Mouse (Mus musculus) adrenal gland, postnatal 10 days (tissue): ENCODE data around the gene Ky. TPM values are rescaled to one million over a fixed set of nuclear protein-coding genes. Genes with fewer than 3 reads are reported as not detected.

Source experiments
- DNase-seq: peaks from one replicate; pipeline ENCODE4 v3.0.0; 2021; ENCODE audit warnings: mixed read lengths
- total RNA-seq, 2 experiments: library from RNA; stranded (reverse); gene quantifications; 2 replicates each; pipeline ENCODE4 v1.2.3; 2021

Gene Ky
- total RNA-seq, 2 experiments from 2014 or later = 1.3 to 6.9 TPM

DNA sequence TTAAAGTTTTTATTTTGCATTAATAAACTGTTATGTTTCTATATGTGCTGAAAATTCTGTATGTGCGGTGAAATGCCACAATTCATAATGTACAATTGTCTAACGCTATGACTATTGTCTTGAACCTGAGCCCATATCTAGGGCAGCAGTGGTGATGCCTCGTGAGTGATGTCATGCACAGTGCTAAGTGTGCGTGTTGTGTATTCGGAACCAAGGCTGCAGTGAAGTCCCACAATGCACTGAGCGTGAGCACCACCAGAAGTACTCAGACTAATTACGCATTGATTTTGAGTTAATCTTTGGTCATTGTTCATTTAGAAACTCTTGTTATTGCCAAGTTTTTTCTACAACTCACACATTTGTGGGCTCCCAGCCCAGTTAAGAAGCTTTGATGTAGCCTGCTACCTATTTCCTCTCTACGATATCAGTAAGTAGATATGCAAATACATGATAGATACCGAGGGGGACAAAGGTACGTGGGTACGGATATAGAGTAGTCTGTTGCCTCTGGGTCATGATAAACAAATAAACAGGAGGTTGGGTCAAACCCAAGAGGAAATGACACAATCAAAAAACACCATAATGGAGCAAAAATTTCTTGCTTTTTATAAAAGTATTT lies 3.4 kb upstream of the Ky start:
- DNase-seq = no peak

DNA sequence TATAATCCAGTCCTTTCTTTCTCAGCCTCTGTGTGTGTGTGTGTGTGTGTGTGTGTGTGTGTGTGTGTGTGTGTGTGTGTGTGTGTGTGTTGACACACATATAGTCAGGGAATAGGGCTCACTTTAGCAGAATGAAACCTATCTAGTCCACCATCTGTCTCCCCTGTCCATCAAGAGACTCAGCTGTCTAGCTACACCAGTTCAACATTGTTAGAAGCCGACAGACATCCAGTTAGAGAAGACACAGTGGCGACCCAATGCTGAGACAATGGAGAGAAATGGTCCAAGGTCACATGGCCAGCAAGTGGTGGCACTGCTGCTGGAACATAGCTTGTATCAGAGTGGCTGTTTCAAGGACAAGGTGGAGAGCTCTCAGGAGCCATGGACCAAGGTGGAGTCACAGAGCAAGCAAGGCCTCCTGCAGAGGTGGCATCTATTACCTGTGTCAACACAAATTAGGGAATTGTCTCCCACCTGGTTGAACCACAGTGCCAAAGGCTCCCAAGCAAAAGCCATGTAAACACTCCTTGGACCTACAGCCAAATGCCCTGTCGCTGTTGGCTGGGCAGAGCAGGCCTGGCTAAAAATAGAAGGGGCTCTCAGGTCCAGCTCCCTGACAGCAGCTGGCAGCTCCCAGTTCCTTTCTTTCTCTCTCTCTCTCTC lies 703 bp upstream of the Ky start:
- DNase-seq = no peak

DNA sequence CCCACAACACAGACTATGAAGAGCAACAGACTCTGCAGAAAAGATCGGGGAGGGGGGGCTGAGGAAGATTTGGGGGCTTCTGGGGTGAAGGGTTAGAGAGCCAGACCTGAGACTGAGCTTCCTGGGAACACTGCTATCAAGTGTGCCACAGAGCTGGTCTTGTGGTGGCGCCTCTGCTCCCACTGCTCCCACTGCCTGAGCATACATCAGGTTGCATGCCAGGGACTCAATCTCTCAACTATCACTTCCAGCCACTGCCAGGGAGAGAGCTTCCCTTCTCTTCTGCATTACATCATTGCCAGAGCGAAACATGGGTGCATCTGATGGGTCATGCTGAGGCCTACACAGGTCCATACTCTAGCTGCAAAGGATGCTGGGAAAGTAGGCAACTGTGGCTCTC lies 2.8 kb downstream of the Ky start:
- no peak for DNase-seq

DNA sequence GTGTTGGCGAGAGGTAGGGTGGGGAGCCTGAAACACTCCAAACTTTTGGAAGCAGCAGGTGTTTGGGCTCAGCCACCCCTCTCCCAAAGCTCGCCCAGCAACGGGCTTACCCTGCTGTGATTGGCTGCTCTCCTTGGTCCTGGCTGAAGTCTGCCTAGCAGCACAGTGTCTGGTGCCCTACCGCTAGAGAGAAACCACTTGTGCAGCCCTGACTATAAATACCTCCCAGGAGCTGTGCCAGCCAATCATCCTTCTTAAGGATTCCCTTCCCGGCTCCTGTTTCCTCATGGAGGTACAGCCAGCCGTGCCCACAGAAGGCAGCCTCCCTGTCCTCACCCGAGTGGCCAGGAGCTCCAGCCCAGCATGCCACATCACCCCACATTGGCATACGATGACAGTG lies 5.9 kb downstream of the Ky start:
- DNase-seq = peak; percentile 24

DNA sequence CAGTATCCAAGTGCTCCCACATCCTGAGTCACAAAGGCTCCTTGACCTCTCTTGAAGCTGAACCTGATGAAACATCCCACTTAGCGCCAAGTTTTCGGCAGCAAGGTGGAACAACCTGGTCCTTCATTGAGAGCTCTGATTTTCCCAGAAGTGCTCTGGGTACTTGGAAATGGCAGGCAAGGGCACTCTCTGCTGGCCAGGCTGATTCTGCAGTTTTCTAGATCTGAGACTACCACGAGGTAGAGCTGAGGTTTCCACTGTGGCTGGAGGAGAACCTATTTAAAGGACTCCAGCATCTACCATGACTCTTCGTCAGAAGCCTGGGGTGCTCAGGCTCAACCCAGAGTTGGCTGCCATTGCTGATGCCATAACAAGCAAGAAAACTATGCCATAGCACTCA lies 8.0 kb downstream of the Ky start:
- no peak for DNase-seq

DNA sequence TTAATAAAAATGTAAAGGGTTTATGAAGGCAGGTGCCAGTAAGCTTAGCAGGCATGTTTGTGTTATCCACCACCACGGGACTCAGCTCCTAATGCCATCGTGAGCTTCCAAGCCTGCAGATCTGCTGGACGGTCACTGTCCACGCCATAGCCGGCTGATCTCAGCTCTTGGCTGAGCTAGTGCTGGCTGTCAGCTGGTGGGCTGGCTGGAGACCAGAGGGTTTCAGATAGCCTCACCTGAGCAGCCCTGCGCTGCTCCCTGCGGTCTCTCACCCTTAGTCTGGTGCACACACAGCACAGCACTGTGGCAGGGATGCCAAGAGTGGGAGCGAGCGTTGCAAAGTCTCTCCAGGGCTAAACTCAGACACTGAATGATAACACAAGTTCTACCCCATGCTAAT lies 12.9 kb downstream of the Ky start:
- no peak for DNase-seq

DNA sequence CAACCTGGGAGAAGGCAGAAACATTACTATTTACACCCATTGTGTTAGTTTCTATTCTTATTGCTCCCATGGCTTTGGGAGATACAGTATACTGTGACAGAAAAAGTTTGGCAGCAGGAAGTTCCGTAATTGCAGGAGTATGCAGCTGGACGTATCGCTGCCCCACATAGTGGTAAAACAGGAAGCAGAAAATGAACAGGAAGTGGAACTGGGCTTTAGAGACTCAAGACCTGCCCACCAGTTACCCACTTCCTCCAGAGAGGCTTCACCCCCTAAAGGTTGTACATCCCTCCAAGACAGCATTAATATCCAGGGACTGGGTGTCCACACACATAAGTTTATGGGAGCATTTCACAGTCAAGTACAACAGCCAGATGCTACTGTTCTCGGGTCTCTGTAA lies 15.8 kb downstream of the Ky start:
- no peak for DNase-seq

DNA sequence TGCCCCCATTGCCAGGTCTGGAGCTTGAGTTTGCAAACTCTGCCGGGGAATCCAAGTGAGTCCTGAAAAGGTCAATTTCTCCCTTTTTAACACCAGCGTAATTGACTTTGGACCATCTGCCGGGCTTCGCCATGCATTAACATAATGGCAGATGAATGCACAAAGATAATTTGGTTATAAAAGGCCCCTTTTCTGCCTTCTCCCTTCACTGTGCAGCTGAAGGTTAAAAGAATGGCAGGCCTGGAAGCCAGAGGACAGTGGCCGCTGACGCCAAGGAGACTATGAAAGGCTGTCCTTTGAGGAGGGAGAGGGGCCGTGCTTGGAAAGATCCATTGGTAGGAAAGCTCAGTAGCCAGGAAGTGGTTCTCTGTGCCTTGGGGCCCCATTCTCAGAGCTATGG lies 22.6 kb downstream of the Ky start:
- DNase-seq = no peak

DNA sequence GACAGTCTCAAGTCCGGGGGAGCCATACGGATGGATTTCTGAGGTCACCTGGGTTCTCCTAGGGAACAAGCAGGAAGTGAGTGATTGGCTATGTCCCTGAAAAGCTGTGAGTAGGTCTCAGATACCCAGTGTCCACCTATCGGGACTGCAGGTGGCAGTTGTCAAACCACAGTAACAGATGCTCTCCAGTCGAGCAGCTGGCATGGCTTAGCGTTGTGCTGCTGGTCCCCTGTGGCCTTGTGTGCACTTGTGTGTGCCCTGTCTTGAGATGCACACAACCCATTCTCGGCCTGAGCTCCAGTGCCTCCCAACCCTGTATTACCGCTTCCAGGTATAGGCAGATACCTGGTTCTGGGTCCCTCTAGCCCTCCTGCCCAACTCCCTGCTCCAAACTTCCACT lies 23.0 kb downstream of the Ky start:
- DNase-seq = no peak

DNA sequence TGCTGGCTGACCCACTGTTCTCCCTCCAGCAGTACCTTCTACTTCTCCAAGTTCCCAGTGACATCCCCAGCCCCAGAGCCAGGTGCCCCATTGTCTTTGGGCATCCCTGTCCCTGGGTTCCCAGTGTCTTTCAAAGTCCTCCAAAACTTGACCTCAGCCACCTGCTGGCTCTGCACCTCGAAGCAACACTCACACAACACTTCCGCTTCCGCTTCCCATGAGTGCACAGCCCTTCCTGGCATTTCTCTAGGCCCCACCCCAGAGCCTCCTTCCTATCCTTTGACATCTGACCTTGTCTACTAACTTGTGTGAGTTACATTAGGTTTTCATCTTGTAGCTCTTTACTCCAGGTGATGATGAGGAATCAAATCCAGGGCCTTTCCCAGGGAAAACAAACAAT lies 23.5 kb downstream of the Ky start:
- DNase-seq = no peak

DNA sequence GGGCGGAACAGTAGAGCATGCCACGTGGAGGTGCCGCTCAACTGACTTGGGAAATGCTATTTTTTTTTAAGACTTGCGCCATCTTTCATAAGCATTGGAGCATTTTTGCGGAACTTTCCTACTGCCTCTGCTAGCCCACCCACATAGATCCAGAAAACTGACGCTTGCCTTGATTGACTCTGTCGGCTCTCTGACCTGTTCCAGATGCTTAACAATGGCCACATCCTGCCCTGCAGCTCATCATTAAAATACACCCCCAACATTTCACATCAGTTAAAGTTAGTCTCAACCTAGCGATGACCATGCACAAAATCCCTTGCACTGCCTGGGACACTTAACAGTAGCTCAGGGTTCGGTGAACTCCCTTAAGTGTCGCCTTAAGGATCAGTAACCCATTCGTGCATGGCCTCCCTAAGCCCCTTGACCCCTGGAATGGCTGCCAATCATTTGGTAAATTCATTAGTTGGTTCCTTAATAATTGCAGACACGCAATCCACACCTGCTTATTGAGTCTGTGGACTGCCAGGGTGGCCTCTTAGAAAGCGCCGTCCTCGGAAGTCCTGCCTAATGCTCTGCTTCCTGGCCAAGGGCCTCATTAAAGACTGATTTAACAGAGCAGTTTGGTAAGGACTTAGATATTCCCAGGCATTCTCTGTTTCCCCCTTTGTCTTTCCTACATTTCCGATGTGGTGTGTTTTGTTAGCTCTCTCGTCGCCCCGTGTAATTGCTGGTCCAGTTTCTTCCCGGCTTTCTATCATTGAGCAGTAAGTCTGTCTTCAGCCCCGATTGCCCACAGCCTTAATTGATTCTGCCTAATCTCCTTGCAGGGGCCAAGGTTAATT lies 25.7 kb downstream of the Ky start:
- no peak for DNase-seq

DNA sequence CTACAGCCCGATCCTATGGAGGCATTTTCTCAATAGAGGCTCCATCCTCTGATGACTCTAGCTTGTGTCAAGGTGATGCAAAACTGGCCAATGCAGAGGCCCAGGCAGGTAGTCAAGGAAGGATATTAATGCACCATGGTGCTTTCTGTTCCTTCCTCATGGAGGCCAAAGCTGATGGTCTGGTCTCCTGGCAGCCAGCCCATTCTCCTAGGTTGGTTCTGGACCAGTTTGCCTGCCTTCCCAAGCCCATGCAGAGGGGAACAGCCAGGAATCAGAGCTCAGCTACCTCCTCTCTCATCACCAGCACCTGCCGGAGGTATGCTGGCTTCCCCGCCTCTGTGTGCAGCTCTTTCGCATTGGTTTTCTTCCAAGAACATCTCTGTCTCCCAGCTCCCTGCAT lies 31.4 kb downstream of the Ky start:
- no peak for DNase-seq

DNA sequence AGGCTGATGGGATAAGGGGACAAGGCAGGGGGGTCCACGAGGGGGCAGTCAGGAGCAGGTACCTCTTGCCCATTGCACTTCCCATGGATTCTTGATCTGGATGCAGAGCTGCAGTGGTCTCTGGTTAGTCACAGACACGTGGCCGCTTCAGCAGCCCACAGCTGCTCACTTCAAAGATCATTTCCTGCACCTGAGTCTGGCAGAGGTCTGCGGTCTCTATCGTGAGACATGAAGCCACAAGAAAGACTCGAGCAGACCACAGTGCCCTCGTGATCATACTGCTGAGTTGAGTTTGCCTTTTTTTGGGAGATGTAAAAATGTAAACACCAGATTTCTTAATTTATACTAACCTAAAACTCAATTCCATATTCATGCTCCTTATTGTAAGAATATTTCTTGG lies 34.1 kb downstream of the Ky start:
- no peak for DNase-seq

DNA sequence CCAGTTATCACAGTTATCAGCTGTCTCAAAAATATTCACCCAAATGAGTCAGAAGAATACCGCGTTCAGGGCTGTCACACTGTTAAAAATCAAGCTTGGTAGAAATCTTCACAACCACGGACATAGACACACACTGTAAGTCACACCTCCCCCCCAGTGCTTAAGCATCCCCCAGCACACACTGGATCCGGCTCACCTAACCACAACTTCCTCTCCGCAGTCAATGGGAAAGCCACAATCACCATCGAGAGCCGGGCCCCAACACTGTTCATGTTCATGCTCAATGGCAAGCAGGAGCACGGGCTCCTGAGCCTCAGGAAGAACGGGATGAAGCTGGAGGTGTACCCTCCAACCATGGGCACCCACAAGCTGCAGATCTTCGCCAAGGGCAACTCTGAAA lies 36.1 kb downstream of the Ky start:
- no peak for DNase-seq

DNA sequence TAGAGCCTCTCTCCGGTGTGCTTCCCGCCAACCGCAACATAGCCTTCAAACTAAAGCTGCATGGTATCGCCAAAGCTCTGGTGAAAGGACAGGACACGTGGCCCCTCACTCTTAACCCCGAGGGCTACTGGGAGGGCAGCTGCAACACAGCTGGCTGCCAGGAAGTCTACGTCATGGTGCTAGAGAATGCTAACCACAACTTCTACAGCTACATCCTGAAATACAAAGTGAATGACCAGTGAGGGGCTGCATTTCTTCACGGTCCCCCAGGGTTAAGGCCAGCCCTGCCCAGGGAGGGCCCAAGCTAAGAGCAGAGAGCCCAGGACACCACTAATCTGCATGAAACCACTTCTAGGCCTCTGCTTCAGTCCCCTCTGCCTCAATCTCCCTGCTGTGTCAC lies 37.0 kb downstream of the Ky start:
- no peak for DNase-seq

DNA sequence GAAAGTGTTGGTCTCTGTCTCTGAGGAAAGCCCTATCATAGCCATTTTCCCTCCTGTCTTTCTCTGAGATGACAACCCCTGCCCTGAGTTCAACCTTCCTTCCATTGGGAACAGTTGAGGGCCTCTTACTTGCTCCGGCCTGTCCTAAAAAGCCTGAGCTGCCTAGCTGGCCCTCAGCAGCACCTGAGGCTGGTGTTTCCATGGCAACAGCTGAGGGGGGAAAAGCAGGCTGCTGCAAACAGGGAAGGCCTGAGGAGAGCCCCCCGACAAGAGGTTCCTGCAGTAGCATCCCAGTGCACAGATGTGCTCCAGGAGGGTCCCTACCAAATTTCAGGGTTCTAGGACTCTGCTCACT lies 38.2 kb downstream of the Ky start:
- DNase-seq = no peak

DNA sequence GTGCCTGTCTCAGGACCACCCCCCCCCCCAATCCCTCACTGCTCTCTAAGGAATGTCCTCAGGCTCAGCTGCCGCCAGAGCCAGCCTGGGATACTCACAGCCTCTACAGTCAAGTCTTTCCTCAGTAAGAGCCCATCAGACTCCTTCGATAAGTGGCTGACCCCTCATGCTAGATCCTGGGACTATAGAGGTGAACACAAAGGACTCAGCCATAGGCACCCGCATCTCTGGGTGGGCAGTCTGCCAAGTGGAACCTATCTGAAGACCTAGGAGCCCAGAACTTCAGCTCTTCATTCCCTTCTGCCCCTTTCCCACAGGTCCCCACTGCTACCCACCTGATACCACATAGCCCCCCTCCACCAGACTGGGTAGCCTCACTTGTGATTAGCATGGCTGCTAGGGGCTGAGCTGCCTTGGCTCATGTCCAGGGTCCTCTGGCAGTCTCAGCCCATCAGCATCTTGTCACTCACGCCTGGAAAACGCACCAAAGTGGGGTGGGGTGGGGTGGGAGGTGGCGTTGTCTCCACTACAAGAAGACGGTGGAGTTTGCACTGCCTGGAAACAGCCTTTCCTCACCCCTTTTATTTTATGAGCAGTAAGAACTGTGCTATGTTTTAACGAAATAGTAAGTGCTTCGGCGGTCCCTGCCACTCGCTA lies 38.7 kb downstream of the Ky start:
- DNase-seq = no peak

DNA sequence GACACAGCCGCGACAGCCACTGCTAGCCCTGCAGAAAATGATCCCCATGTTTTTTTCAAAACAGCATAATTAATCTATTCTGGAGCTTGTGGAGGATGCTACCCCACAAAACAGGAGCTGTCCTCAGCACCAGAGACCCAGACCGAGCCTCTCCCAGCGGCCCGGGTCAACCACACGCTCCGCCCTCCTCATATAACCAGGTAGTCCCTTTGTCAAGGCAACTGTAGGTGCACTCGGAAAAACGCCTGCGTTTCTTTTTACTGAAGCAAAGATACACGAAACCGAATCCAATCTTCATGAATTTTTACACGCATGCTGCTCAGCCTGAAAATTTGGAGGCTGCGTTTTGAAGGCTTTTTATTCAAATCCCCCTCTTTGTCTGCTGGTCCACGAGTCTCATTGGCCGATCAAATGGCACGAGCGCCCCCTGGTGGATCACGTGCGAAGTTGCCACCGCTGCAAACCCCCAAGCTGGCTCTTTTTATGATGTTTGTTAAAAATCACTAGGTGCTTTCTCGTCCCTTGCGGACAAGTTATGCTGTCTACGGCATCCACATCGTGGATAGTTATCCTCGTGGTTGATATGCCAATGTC lies 39.3 kb downstream of the Ky start:
- DNase-seq = peak; percentile 90

DNA sequence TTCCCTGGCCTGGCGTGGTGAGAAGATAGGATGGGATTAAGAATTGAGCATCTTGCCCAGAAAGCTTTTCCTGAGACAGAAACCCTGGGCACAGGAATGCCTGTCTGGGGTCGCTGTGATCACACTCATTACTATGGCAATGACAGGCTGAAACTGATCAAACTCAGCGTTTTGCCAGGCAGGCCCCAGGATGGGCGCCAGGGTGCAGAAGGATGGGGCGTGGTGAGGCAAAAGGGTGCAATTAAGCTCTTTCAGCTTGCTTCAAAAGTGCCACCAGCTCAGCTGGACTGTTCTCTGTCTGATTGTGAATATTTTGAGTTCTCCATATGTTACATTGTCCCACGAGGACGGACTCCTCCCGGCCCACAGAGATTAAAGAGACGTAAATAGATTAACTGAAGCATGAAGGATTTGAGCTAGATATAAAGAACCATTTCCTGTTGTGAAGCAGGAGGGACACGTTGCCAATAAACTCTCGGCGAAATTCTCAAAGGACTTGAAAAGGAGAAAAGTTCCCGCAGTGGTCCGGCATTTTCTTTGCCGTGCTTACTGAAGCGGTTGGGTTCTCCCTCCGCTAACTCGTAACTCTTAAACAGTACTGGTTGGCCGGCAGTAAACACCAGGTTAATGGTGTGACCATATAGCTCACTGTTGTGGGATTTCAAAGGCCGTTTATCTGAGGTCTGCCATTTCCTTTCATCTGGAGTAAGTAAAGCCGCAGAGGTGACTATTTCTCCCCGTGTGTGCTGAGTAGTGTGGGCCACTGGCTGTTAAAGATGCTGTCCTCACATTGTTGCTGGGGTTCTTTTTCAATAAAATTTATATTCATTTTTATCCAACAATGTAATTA lies 40.1 kb downstream of the Ky start:
- DNase-seq = no peak

DNA sequence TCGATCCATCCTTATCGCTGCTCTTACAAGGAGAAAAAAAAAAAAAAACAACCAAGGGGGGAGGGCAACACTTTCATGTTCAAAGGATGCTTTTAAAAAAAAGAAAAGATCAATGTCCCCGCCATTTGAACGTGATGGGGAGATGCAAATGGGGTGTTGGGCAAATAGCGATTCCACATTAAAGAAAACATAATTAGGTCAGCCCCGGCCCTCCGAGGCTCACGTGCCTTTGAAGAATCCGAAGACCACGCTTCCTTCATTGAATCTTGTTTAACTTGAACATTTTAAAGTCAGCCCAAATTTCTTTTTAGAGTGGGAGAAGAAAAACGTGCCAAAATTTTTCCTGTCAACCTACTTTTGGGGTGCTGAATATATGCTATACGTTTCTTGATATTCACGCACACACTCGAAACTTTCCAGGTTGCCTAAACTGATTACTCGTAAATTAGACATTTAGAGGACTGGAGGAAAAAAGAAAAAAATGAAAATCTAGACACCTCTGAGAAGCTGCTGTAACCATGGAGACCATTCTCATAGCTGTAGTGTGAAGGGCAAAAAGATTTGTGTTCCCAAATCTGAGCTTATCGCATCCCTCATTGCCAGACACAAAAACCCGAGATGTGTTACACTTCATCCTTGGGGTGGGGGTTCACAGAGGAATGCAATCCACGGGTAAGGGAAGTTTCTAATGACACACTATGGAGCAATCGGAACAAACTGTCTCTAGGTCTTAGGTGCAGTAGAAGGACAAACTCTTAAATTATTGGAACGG lies 40.9 kb downstream of the Ky start:
- no peak for DNase-seq

DNA sequence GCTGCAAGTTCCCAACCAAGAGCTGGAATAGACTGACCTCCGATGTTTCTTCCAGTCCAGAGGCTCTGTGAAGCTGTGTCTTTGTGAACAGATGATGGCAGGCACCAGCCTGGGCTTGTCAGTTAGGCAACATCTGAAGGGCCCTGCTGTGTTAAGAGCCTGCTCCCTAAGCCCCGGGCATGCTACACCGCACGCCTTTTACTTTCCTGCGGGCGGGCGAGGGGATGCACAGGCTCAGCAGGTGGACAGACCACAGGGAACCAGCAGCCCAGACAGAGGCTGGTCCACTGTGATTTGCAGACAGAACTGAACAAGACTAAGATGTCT lies 41.4 kb downstream of the Ky start:
- no peak for DNase-seq
